Mouse (Mus musculus): ENCODE data around the gene Rex2. TPM values are rescaled to one million over a fixed set of nuclear protein-coding genes. Genes with fewer than 3 reads are reported as not detected.

Gene Rex2
- polyA plus RNA-seq (2012; rRNA removed; ENCODE audit: low replicate concordance), result 0.04 TPM in 1 of 2 replicates, not detected in the other

DNA sequence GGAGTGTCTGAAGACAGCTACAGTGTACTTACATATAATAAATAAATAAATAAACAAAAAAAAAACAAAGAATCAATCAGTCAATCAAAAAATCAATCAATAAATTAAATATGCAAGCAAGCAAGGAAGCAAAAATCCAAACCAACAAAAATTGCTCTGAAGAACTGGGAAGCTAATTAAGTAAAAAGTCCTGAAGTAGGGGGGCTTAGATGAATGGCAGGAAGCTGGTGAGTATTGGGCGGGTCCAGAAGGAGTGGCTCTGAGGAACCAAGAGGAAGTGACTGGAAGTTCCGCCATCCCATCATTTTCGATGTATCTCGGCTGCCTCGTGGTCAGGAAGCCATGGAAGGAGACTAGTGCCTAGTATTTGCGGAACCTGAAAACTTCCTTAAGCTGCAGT is at the start of gene Rex2:
Rex2 (plus strand) TSS at position 301 of the 400 bp plus-strand sequence.

Other genes starting within 250 kb of the Rex2 start
- 0.24 TPM in 1 of 2 replicates, not detected in the other for gene Gm21411, start 112.3 kb upstream of the Rex2 start, polyA plus RNA-seq (2012; rRNA removed; ENCODE audit: low replicate concordance)
- gene Zfp989, start 49.9 kb upstream of the Rex2 start, polyA plus RNA-seq (2012; rRNA removed; ENCODE audit: low replicate concordance), result not detected in 2 replicates
- gene Zfp991, start 110.2 kb downstream of the Rex2 start, polyA plus RNA-seq (2012; rRNA removed; ENCODE audit: low replicate concordance), result 0.48 and 0.62 TPM in 2 replicates

Data from subcutaneous adipose tissue, adult 2 months (tissue).